Mouse (Mus musculus) hindbrain, postnatal 0 days (tissue): ENCODE data around the gene Agrp. TPM values are rescaled to one million over a fixed set of nuclear protein-coding genes. Genes with fewer than 3 reads are reported as not detected.

Experiments
- ATAC-seq: fragments of 200-750 bp; cut with Nextera tagmentation; 2 replicates; pipeline ENCODE4 v1.8.0; 2017; ENCODE audit warnings: mild to moderate bottlenecking, moderate TSS enrichment, moderate library complexity
- DNase-seq: peaks from one replicate; pipeline ENCODE4 v3.0.0-alpha.2; 2015; ENCODE audit warnings: low spot score
- H3K27ac ChIP-seq: fragments of 300-500 bp; sonication (generic); 2 replicates; pipeline ENCODE4 v1.5.1; 2014; ENCODE audit warnings: mild to moderate bottlenecking
- H3K27me3 ChIP-seq: fragments of 300-500 bp; sonication (generic); 2 replicates; pipeline ENCODE4 v1.6.1; 2014; ENCODE audit warnings: low read length, mixed read lengths; ENCODE audit not compliant: insufficient read depth
- H3K36me3 ChIP-seq: fragments of 300-500 bp; sonication (generic); 2 replicates; pipeline ENCODE4 v1.6.1; 2014; ENCODE audit warnings: low read length, mixed read lengths; ENCODE audit not compliant: insufficient read depth
- H3K4me1 ChIP-seq: fragments of 300-500 bp; sonication (generic); 2 replicates; pipeline ENCODE4 v1.6.1; 2014; ENCODE audit warnings: antibody characterized with exemption, low read length, mixed read lengths; ENCODE audit not compliant: insufficient read depth
- H3K4me2 ChIP-seq: fragments of 300-500 bp; sonication (generic); 2 replicates; pipeline ENCODE4 v1.6.1; 2014; ENCODE audit warnings: low read depth, mild to moderate bottlenecking, low read length, moderate library complexity, mixed read lengths
- H3K4me3 ChIP-seq: fragments of 300-500 bp; sonication (generic); 2 replicates; pipeline ENCODE4 v1.5.1; 2014; ENCODE audit warnings: low read length
- H3K9ac ChIP-seq: fragments of 300-500 bp; sonication (generic); replicated peaks from 2 replicates; pipeline ENCODE4 v1.6.1; 2014; ENCODE audit warnings: mild to moderate bottlenecking, low read length, moderate library complexity, mixed read lengths
- H3K9me3 ChIP-seq: fragments of 300-500 bp; sonication (generic); 2 replicates; pipeline ENCODE4 v1.6.1; 2016; ENCODE audit warnings: low read length, mixed read lengths
- CTCF ChIP-seq: IDR thresholded peaks from 2 replicates; pipeline ENCODE4 v1.5.1; 2016; ENCODE audit warnings: antibody characterized with exemption, control low read depth, low read depth
- WGBS: fragments of 180-500 bp; shearing (Covaris S2); extraction: QIAGEN DNeasy Blood & Tissue Kit; methylation state at CpG from one replicate; pipeline ENCODE4 v1.1.7; 2014; 5-methylcytosine and 5-hydroxymethylcytosine counted together
- polyA plus RNA-seq: library from polyadenylated mRNA; unstranded; fragments of >200 nt; fragmentation: Nextera tagmentation; extraction: Ambion mirVana; gene quantifications from 2 replicates; pipeline ENCODE4 v1.2.1, GENCODE M21; 2015
- total RNA-seq: library from RNA; depleted of rRNA; stranded (reverse); fragments of >200 nt; gene quantifications from 2 replicates; pipeline ENCODE4 v1.2.3, GENCODE M21; 2014

The Agrp gene
- total and polyA plus RNA-seq, 2 experiments from 2014 or later, result 1.3 to 2.1 TPM

- Histone ChIP-seq H3K4me2 (no peak overlapping the region), H3K9me3 (no peaks in the 10 kb centered on the region), H3K27me3 (no peaks in the 10 kb centered on the region), H3K27ac (no peak overlapping the region), H3K4me1 (peaks cover 6% of the 10 kb centered on the region; the same call in 1 of the 2 replicates), H3K36me3 (peaks cover 17% of the 10 kb centered on the region), H3K4me3 (no peak overlapping the region), H3K9ac (no peak overlapping the region)
- DNase-seq (no peak), ATAC-seq (no peak)
- no peak for TF ChIP-seq CTCF
- 78% methylated on average over 9 of the region's 9 CpGs for WGBS
Observed at GRCm38 (mm10) chr8:105611836-105612235, 25.4 kb downstream of the Agrp start.

GRCm38 (mm10) chr8:105609771-105610170 is 27.4 kb downstream of the Agrp start:
- Histone ChIP-seq H3K27me3 (no peaks in the 10 kb centered on the region), H3K4me2 (no peak overlapping the region), H3K9ac (no peak overlapping the region), H3K36me3 (no peaks in the 10 kb centered on the region), H3K4me1 (peaks cover 7% of the 10 kb centered on the region; the same call in 1 of the 2 replicates), H3K9me3 (no peaks in the 10 kb centered on the region), H3K4me3 (no peak overlapping the region), H3K27ac (no peak overlapping the region)
- no peak for TF ChIP-seq CTCF
- WGBS, result 74% methylated on average over 4 of the region's 4 CpGs
- ATAC-seq (no peak), DNase-seq (no peak)

GRCm38 (mm10) chr8:105609355-105609754 is 27.8 kb downstream of the Agrp start:
- no peaks in the 10 kb centered on the region for H3K36me3 ChIP-seq

GRCm38 (mm10) chr8:105607684-105608083 is 29.5 kb downstream of the Agrp start:
- peak overlapping the region; percentile 95; the same call in 1 of the 2 replicates for H3K4me2 ChIP-seq
- no peak for ATAC-seq
- 29% methylated on average over 4 of the region's 4 CpGs for WGBS
- H3K27ac ChIP-seq, result no peak overlapping the region
- peak; percentile 61 for TF ChIP-seq CTCF
- no peak overlapping the region for H3K9ac ChIP-seq
- H3K4me3 ChIP-seq, result no peak overlapping the region
- H3K9me3 ChIP-seq, result no peaks in the 10 kb centered on the region
- DNase-seq, result peak; percentile 50
- no peaks in the 10 kb centered on the region for H3K27me3 ChIP-seq
- H3K36me3 ChIP-seq, result no peaks in the 10 kb centered on the region
- peaks cover 7% of the 10 kb centered on the region; the same call in 1 of the 2 replicates for H3K4me1 ChIP-seq

More at GRCm38 (mm10) chr8:105609355-105609754, 27.8 kb downstream of the Agrp start:
- H3K4me1 ChIP-seq, result peaks cover 7% of the 10 kb centered on the region; the same call in 1 of the 2 replicates
- TF ChIP-seq CTCF, result no peak
- H3K27me3 ChIP-seq, result no peaks in the 10 kb centered on the region
- DNase-seq (no peak), ATAC-seq (no peak)
- H3K4me2 ChIP-seq, result no peak overlapping the region
- no peaks in the 10 kb centered on the region for H3K9me3 ChIP-seq
- H3K4me3 ChIP-seq, result no peak overlapping the region
- 84% methylated on average over 2 of the region's 2 CpGs for WGBS
- H3K9ac ChIP-seq, result no peak overlapping the region
- H3K27ac ChIP-seq, result no peak overlapping the region

- 5% methylated on average over 10 of the region's 10 CpGs for WGBS
- ATAC-seq, result no peak
Observed at GRCm38 (mm10) chr8:105607062-105607461, 30.1 kb downstream of the Agrp start.

GRCm38 (mm10) chr8:105606189-105607023 is 30.8 kb downstream of the Agrp start:
- peak; percentile 84 for ATAC-seq
- Histone ChIP-seq H3K9ac (peak overlapping the region; percentile 95), H3K4me1 (peaks cover 7% of the 10 kb centered on the region; the same call in 1 of the 2 replicates), H3K27ac (peak overlapping the region; percentile 93), H3K9me3 (no peaks in the 10 kb centered on the region), H3K4me3 (peak overlapping the region; percentile 67), H3K4me2 (peak overlapping the region; percentile 95), H3K36me3 (no peaks in the 10 kb centered on the region), H3K27me3 (no peaks in the 10 kb centered on the region)
- peak; percentile 95 for DNase-seq
- 0 out of 2 replicates have a peak, but pooled peaks have one; percentile 6 for TF ChIP-seq CTCF
- under 1% methylated on average over 28 of the region's 30 CpGs for WGBS

More at GRCm38 (mm10) chr8:105607062-105607461, 30.1 kb downstream of the Agrp start:
- Histone ChIP-seq H3K4me3 (peak overlapping the region; percentile 67), H3K27me3 (no peaks in the 10 kb centered on the region), H3K27ac (peak overlapping the region; percentile 93), H3K9ac (peak overlapping the region; percentile 95), H3K36me3 (no peaks in the 10 kb centered on the region), H3K4me1 (peaks cover 7% of the 10 kb centered on the region; the same call in 1 of the 2 replicates), H3K9me3 (no peaks in the 10 kb centered on the region), H3K4me2 (peak overlapping the region; percentile 95)
- no peak; the same call in 1 of the 2 replicates for TF ChIP-seq CTCF
- DNase-seq, result no peak
